In the genomic region with DNA sequence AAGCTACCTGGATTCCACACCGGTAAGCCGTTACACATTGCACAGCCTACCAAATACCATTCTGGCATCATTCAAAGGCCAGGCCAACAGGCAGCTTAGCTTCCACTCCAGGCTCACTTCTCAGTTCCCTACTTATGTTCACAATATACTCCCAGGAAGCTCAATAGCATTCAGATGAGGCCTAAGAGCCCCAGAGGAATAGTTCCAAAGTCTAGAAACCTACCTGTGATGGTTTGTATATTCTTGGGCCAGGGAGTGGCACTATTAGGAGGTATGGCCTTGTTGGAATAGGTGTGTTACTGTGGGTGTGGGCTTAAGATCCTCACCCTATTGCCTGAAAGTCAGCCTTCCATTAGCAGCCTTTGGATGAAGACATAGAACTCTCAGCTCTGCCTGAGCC, we compare ENCODE assay signal across 40 mouse cellular contexts. TPM values are rescaled to one million over a fixed set of nuclear protein-coding genes. Genes with fewer than 3 reads are reported as not detected.
"Had no signal": no experiment of that assay in that cellular context is flagged by ENCODE, and none has a peak within 500 bp of the region (broad histone marks: within the 10 kb centered on the region; RNA-seq: fewer than 3 reads in every experiment).

No protein-coding gene starts in this region.

- H3K36me3 ChIP-seq: heart, embryonic 13.5 days; heart, embryonic 15.5 days; hindbrain, embryonic 13.5 days; hindbrain, embryonic 15.5 days; kidney, embryonic 15.5 days; limb, embryonic 10.5 days; limb, embryonic 12.5 days; liver, embryonic 13.5 days; liver, embryonic 15.5 days had no signal

- H3K4me2 ChIP-seq: heart, embryonic 11.5 days; heart, embryonic 13.5 days; heart, embryonic 15.5 days; hindbrain, embryonic 13.5 days; hindbrain, embryonic 15.5 days; kidney, embryonic 15.5 days; limb, embryonic 12.5 days; liver, embryonic 11.5 days; liver, embryonic 13.5 days; liver, embryonic 15.5 days had no signal

- H3K4me1 ChIP-seq: heart, embryonic 13.5 days; heart, embryonic 15.5 days; hindbrain, embryonic 13.5 days; hindbrain, embryonic 15.5 days; kidney, embryonic 15.5 days; limb, embryonic 10.5 days; limb, embryonic 12.5 days had no signal

- DNase-seq: gastrocnemius, postnatal 14 days; gastrocnemius, postnatal 36 days; heart, adult 18-20 months; heart, postnatal 14 days; heart, postnatal 36 days; kidney, adult 18-20 months; kidney, adult 9 months; kidney, postnatal 14 days; kidney, postnatal 36 days; layer of hippocampus, adult 9-11 months; liver; liver, embryonic 13.5 days; liver, postnatal 0 days had no signal

- ATAC-seq: hindbrain, postnatal 0 days; liver, postnatal 0 days had no signal

- H3K9ac ChIP-seq: heart, embryonic 13.5 days; heart, embryonic 15.5 days; hindbrain, embryonic 13.5 days; hindbrain, embryonic 15.5 days; kidney, embryonic 15.5 days; limb, embryonic 12.5 days; liver, embryonic 13.5 days; liver, embryonic 15.5 days; liver, postnatal 0 days had no signal

- H3K4me3 ChIP-seq: heart, embryonic 13.5 days; heart, embryonic 15.5 days; hindbrain, embryonic 13.5 days; hindbrain, embryonic 15.5 days; kidney, embryonic 15.5 days; left cerebral cortex, adult 2 months; limb, embryonic 10.5 days; limb, embryonic 12.5 days; liver, embryonic 13.5 days; liver, embryonic 15.5 days had no signal

- H3K27me3 ChIP-seq: hindbrain, embryonic 15.5 days; limb, embryonic 12.5 days; liver, embryonic 13.5 days; liver, embryonic 15.5 days had no signal

- H3K9me3 ChIP-seq: heart, embryonic 13.5 days; heart, embryonic 15.5 days; hindbrain, embryonic 13.5 days; hindbrain, embryonic 15.5 days; kidney, embryonic 15.5 days; limb, embryonic 10.5 days; limb, embryonic 12.5 days; liver, embryonic 13.5 days; liver, embryonic 15.5 days had no signal

- H3K27ac ChIP-seq: heart, embryonic 13.5 days; heart, embryonic 15.5 days; hindbrain, embryonic 13.5 days; hindbrain, embryonic 15.5 days; hindbrain, postnatal 0 days; kidney, embryonic 15.5 days; kidney, postnatal 0 days; left cerebral cortex, adult 2 months; limb, embryonic 10.5 days; limb, embryonic 12.5 days; liver, embryonic 13.5 days; liver, embryonic 15.5 days had no signal

RNA-seq across cellular contexts. Expression of a gene that starts 4.1 kb away (rescaled TPM):
- total RNA-seq: gastrocnemius, adult 8-10 months; gastrocnemius, postnatal 14 days; gastrocnemius, postnatal 36 days; heart, adult 18-20 months; heart, adult 8-10 months; heart, postnatal 14 days; heart, postnatal 36 days; hematopoietic stem cell, adult 5-6 weeks; hindbrain, postnatal 0 days; layer of hippocampus, adult 18-20 months; layer of hippocampus, adult 8-10 months; layer of hippocampus, postnatal 25 days; left cerebral cortex, adult 2 months; left cerebral cortex, postnatal 14 days; left cerebral cortex, postnatal 36 days had no signal
- polyA plus RNA-seq: gonadal fat pad, adult 2 months; heart, embryonic 11.5 days; heart, embryonic 13.5 days; heart, embryonic 15.5 days; heart, postnatal 0 days; hindbrain, embryonic 11.5 days; hindbrain, embryonic 13.5 days; hindbrain, embryonic 15.5 days; hindbrain, postnatal 0 days; intestine, embryonic 14.5 days; kidney, embryonic 15.5 days; kidney, postnatal 0 days; large intestine, adult 2 months; limb, embryonic 10.5 days; limb, embryonic 12.5 days; limb, embryonic 14.5 days; liver, embryonic 11.5 days; liver, embryonic 13.5 days; liver, embryonic 15.5 days; liver, postnatal 0 days had no signal
